Mouse (Mus musculus) lung, embryonic 16.5 days (tissue): Measurements from ENCODE around the gene Nfkb1. TPM values are rescaled to one million over a fixed set of nuclear protein-coding genes. Genes with fewer than 3 reads are reported as not detected.
A peak's percentile ranks its signal among the peaks of the same experiment; 100 is the strongest.

Experiments used
- ATAC-seq: fragments of 200-750 bp; cut with Nextera tagmentation; 2 replicates; pipeline ENCODE4 v1.8.0; 2017; ENCODE audit warnings: low read depth, mild to moderate bottlenecking, moderate library complexity
- H3K27ac ChIP-seq: fragments of 300-500 bp; sonication (generic); 2 replicates; pipeline ENCODE4 v1.5.1; 2014; ENCODE audit warnings: mild to moderate bottlenecking, control low read depth, low read length
- H3K27me3 ChIP-seq: fragments of 300-500 bp; sonication (generic); 2 replicates; pipeline ENCODE4 v1.6.1; 2014; ENCODE audit warnings: low read depth, low read length, mixed read lengths; ENCODE audit not compliant: control insufficient read depth, insufficient read depth
- H3K36me3 ChIP-seq: fragments of 300-500 bp; sonication (generic); 2 replicates; pipeline ENCODE4 v1.6.1; 2014; ENCODE audit warnings: low read length; ENCODE audit not compliant: control insufficient read depth, insufficient read depth
- H3K4me1 ChIP-seq: fragments of 300-500 bp; sonication (generic); replicated peaks from 2 replicates; pipeline ENCODE4 v1.6.1; 2014; ENCODE audit warnings: low read length, mixed read lengths; ENCODE audit not compliant: control insufficient read depth, insufficient read depth
- H3K4me2 ChIP-seq: fragments of 300-500 bp; sonication (generic); 2 replicates; pipeline ENCODE4 v1.6.1; 2014; ENCODE audit warnings: low read depth, low read length, control low read depth
- H3K4me3 ChIP-seq: fragments of 300-500 bp; sonication (generic); 2 replicates; pipeline ENCODE4 v1.5.1; 2014; ENCODE audit warnings: mild to moderate bottlenecking, low read length, control low read depth
- H3K9ac ChIP-seq: fragments of 300-500 bp; sonication (generic); 2 replicates; pipeline ENCODE4 v1.6.1; 2014; ENCODE audit warnings: low read length, control low read depth
- H3K9me3 ChIP-seq: fragments of 300-500 bp; sonication (generic); 2 replicates; pipeline ENCODE4 v1.6.1; 2016; ENCODE audit warnings: low read length; ENCODE audit not compliant: control insufficient read depth
- WGBS: fragments of 180-500 bp; shearing (Covaris S2); extraction: QIAGEN DNeasy Blood & Tissue Kit; methylation state at CpG from one replicate; pipeline ENCODE4 v1.1.7; 2014; 5-methylcytosine and 5-hydroxymethylcytosine counted together
- polyA plus RNA-seq: library from polyadenylated mRNA; unstranded; fragments of >200 nt; fragmentation: Nextera tagmentation; extraction: Ambion mirVana; gene quantifications from 2 replicates; pipeline ENCODE4 v1.2.1, GENCODE M21; 2015

Gene Nfkb1
- polyA plus RNA-seq, 1 experiment from 2014 or later = 26.8 TPM

DNA sequence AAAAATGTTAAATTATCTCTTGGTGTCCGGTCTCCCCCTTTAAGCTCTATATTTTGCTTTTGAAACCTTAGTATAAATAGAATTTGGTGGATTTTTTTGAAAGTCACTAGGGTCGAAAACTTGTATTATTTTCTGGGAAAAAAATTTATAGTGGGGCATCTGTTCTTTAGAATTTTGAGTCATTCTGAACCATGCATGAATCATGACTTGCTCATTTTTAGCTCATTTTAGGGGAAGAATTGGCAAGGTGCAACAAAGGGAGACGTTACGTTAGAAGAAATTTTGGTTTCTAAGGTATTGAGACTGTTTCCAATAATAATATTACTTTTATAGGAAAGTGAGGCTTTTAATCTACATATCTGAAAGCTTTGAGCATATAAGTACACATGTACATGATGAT is 20.3 kb upstream of the Nfkb1 start:
- Histone ChIP-seq H3K27ac (no peak overlapping the region), H3K27me3 (no peaks in the 10 kb centered on the region), H3K9ac (no peak overlapping the region), H3K9me3 (no peaks in the 10 kb centered on the region), H3K4me2 (no peak overlapping the region), H3K4me1 (no peaks in the 10 kb centered on the region), H3K36me3 (no peaks in the 10 kb centered on the region), H3K4me3 (no peak overlapping the region)
- WGBS = 89% methylated on average over 4 of the region's 4 CpGs
- ATAC-seq = no peak

DNA sequence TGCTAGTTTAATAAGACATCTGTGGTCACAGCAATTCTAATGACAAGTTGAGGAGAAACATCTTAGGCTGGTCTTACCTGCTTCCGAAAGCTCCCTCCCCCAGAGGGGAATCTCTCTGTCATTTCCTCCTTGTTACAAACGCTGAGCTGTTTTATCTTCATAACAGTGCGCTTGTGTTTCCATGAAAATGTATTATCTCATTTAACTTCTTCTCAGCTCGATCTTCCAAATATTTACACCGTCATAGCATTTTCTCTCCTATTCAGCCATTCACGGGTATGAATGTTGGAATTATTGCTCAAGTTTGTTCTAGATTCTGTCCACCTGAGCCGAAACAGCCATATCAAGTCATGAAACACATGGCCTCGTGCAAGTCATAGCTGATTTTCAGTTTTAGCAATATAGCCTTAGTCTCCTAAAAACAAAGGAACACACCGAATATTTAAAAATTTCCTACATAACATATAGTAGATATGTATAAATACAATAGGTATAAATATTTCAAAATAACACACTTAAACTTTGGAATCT is 19.8 kb upstream of the Nfkb1 start:
- Histone ChIP-seq H3K27me3 (no peaks in the 10 kb centered on the region), H3K36me3 (no peaks in the 10 kb centered on the region), H3K4me1 (no peaks in the 10 kb centered on the region), H3K27ac (no peak overlapping the region), H3K9ac (no peak overlapping the region), H3K9me3 (no peaks in the 10 kb centered on the region), H3K4me3 (no peak overlapping the region), H3K4me2 (no peak overlapping the region)
- no peak for ATAC-seq
- 83% methylated on average over 9 of the region's 9 CpGs for WGBS

DNA sequence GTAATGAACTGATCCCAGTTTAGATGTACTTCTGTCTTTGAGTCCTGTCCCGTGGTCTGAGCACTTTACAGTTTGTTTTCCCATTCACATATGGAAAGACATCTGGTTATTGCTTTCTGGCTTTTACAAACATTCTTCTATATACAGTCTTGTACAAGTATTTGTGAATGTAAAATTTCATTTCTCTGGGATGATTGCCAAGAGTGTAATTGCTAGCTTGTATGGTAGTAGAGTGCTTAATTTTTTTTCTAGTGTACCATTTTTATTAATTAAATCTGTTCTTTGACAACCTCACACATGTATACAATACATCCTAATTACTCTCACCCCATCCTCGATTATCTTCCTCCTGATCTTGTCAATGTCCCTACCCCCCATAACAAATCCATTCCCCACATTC is 12.0 kb upstream of the Nfkb1 start:
- Histone ChIP-seq H3K4me2 (no peak overlapping the region), H3K4me3 (no peak overlapping the region), H3K36me3 (no peaks in the 10 kb centered on the region), H3K9me3 (no peaks in the 10 kb centered on the region), H3K4me1 (peaks cover 5% of the 10 kb centered on the region; the same call in 1 of the 2 replicates), H3K27me3 (no peaks in the 10 kb centered on the region), H3K27ac (no peak overlapping the region), H3K9ac (no peak overlapping the region)
- ATAC-seq = no peak
- WGBS = 32% methylated on average over 2 of the region's 2 CpGs

DNA sequence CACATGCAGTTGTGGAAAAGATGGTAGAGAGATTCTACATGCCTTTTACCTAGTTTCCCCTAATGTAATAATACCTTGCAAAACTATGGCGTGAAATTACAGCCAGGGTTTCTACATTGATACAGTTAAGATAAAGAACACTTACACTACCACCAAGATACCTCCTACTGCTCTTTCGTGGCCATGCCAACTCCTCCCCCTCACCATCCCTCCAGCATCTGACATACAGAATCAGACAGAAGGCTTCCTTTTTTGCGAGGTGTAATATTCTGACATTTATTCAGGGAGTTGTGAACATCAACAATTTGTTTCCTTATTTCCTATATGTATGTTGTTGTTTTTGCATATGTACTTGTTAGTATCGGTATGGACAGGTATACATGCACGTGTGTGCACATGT is 11.3 kb upstream of the Nfkb1 start:
- Histone ChIP-seq H3K9me3 (no peaks in the 10 kb centered on the region), H3K27me3 (no peaks in the 10 kb centered on the region), H3K4me3 (no peak overlapping the region), H3K4me1 (peaks cover 5% of the 10 kb centered on the region; the same call in 1 of the 2 replicates), H3K4me2 (no peak overlapping the region), H3K27ac (no peak overlapping the region), H3K36me3 (no peaks in the 10 kb centered on the region), H3K9ac (no peak overlapping the region)
- ATAC-seq = no peak
- 82% methylated on average over 5 of the region's 5 CpGs for WGBS

DNA sequence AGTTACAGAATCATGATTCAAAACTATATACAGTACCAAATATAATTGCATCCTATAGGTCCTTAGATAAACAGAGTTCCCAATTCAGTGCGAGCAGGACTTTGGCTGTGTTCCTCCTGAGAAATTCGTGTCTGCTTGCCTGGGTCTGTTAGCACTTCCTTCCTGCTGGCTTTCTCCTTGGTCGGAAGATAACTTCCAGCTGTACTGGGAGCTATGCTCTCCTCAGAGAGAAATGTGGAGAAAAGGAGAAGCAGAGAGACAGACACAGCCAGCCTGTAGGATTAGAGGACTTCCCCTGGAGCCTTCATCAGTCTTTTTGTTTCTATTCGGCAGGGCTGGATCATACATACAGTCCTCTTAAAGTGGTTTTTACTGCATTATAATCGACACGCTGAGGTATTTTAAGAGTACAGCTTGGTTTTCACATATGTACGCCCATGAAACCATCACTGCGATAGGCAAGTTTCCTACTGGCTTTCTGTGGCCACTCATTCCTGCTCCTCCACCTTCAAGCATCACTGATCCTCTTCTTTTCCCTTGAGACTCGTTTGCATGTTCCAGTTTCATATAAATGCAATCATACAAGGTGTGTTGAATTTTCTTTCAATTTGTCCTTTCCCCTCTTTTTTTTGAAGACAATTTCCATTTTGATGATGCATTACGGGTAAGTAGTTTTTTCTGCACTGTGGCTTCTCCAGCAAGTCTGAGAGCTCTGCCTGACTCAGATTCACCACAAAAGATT is 8.3 kb upstream of the Nfkb1 start:
- peak; percentile 59; the same call in 1 of the 2 replicates for ATAC-seq
- Histone ChIP-seq H3K9ac (no peak overlapping the region), H3K27me3 (no peaks in the 10 kb centered on the region), H3K4me2 (no peak overlapping the region), H3K36me3 (no peaks in the 10 kb centered on the region), H3K4me1 (peaks cover 5% of the 10 kb centered on the region; the same call in 1 of the 2 replicates), H3K9me3 (no peaks in the 10 kb centered on the region), H3K4me3 (no peak overlapping the region), H3K27ac (no peak overlapping the region)
- WGBS = 53% methylated on average over 10 of the region's 10 CpGs

DNA sequence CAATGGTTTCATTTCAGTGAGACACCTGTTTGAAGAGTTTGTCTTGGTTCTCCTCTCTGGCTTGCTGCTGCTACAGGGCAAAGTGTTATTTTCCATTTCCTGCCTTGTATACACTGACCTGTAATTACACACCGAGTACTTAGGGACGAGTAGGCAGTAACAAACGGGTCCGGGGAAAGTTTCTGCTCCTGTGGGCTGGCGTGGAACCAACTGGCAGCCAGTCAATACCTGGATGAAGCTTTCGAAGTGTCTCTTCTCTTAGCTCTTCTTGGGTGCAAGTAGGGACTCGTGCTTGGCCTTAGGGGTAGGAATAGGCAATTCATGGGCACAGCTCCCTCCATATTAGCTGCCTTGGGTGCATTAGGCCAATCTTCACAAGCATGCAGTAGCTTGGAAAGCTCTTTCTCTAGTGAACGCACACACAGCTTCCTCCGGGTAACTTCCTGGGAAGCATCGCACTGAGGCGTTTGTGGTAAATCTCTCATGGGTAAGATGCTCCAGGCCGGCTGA is 7.2 kb upstream of the Nfkb1 start:
- no peak for ATAC-seq
- H3K36me3 ChIP-seq = no peaks in the 10 kb centered on the region
- no peak overlapping the region for H3K4me2 ChIP-seq
- no peaks in the 10 kb centered on the region for H3K27me3 ChIP-seq
- H3K9ac ChIP-seq = no peak overlapping the region
- WGBS = 57% methylated on average over 12 of the region's 12 CpGs
- no peak overlapping the region for H3K4me3 ChIP-seq
- H3K4me1 ChIP-seq = peaks cover 5% of the 10 kb centered on the region; the same call in 1 of the 2 replicates
- H3K9me3 ChIP-seq = no peaks in the 10 kb centered on the region
- no peak overlapping the region for H3K27ac ChIP-seq

DNA sequence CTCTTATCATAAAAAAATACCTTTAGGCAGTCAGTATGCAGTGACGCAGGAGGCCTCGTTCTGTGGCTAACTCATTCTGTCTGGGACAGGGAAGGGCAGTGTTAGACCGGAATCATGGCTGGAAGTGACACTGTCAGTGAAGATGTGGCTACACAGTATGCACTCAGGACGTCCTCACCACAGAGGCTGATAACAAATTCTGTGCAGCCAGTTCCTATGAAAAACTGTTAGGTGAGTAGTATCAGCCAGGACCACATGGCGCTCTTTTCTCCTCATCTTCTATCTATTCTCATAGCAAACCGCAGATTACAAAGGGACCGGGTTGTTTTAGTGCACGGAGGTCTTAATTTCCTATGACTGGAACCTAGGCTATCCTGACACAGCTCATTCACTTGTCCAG is 4.9 kb upstream of the Nfkb1 start:
- 79% methylated on average over 8 of the region's 8 CpGs for WGBS
- no peaks in the 10 kb centered on the region for H3K27me3 ChIP-seq
- no peak for ATAC-seq

DNA sequence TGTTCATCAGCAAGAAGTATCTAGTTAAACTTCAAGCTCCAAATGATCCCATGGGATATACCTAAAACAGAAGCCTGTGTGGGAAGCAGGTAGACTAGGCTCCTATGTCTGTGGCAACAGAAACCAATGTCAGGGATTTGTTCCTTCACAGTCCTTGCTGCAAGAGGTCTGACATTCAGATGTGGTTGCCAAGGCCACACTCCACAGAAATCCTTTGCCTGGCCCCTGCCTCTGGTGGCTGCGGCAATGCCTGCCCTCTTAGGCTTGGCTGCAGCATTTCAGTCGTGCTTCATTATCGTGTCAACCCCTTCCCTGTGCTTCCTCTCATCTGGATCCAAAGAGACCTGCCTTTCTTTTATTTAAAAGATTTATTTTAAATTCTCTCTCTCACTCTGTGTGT is 1.7 kb upstream of the Nfkb1 start:
- peaks cover 24% of the 10 kb centered on the region for H3K4me1 ChIP-seq
- no peak overlapping the region for H3K4me2 ChIP-seq
- H3K36me3 ChIP-seq = no peaks in the 10 kb centered on the region
- no peak overlapping the region for H3K27ac ChIP-seq
- H3K9me3 ChIP-seq = no peaks in the 10 kb centered on the region
- 39% methylated on average over 3 of the region's 3 CpGs for WGBS
- no peak overlapping the region for H3K9ac ChIP-seq
- H3K27me3 ChIP-seq = no peaks in the 10 kb centered on the region
- no peak overlapping the region for H3K4me3 ChIP-seq
- ATAC-seq = no peak

More for the DNA sequence above, 4.9 kb upstream of the Nfkb1 start:
- Histone ChIP-seq H3K9me3 (no peaks in the 10 kb centered on the region), H3K4me2 (no peak overlapping the region), H3K9ac (no peak overlapping the region), H3K27ac (no peak overlapping the region), H3K36me3 (no peaks in the 10 kb centered on the region), H3K4me3 (no peak overlapping the region), H3K4me1 (peaks cover 16% of the 10 kb centered on the region)

DNA sequence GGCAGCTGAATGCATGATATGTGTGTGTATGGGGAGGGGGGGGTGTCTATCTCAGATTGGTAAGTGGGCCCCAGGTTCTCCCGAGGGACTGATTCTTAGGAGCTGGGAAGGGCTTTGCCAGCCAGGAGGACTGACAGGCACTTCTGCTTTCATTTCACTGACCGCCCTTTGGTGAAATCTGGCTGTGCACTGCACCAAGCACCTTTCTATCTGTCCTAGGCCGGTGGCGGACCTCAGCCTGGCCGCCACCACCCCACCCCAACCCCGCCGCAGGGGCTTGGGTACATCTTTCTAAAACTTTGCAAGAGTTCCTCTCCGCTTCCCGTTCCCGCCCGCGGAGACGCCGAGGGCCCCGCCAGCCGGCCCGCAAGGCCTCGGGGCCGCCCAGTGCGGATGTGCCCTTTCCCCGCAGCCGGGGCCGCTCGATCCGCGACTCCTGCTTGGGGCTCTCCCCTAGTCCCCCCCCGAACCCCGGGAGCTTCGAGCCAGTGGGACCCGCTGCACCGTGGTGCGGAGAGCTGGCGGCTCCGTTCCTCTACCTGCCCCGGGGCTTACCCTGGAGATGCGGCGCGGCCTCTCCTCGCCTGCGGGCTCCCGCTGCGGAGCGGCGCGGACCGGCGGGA is 668 bp downstream of the Nfkb1 start:
- peaks cover 31% of the 10 kb centered on the region for H3K4me1 ChIP-seq
- peak overlapping the region; percentile 89 for H3K4me3 ChIP-seq
- no peaks in the 10 kb centered on the region for H3K9me3 ChIP-seq
- H3K27ac ChIP-seq = peak overlapping the region; percentile 91
- H3K27me3 ChIP-seq = no peaks in the 10 kb centered on the region
- peak overlapping the region; percentile 77 for H3K4me2 ChIP-seq
- peak; percentile 73 for ATAC-seq
- peak overlapping the region; percentile 97 for H3K9ac ChIP-seq
- no peaks in the 10 kb centered on the region for H3K36me3 ChIP-seq
- WGBS = under 1% methylated on average over 38 of the region's 47 CpGs
